Mouse (Mus musculus) heart, adult 2 months (tissue): ENCODE measurements around the gene Ubr1. TPM values are rescaled to one million over a fixed set of nuclear protein-coding genes. Genes with fewer than 3 reads are reported as not detected.

Experiments
- DNase-seq, 2 experiments: peaks; one replicate each; pipeline ENCODE4 v3.0.0; 2021
- H3K27ac ChIP-seq: fragments of 200-600 bp; 2 replicates; pipeline ENCODE4 v1.8.1; 2022
- H3K27me3 ChIP-seq: fragments of 200-500 bp; 2 replicates; pipeline ENCODE4 v1.6.1; 2012; ENCODE audit warnings: mild to moderate bottlenecking, low read length, inconsistent platforms, mixed read lengths; ENCODE audit not compliant: control insufficient read depth, insufficient read depth
- H3K36me3 ChIP-seq: fragments of 200-500 bp; 2 replicates; pipeline ENCODE4 v1.6.1; 2012; ENCODE audit warnings: low read length, inconsistent platforms; ENCODE audit not compliant: control insufficient read depth, insufficient read depth
- H3K4me1 ChIP-seq: fragments of 200-500 bp; 2 replicates; pipeline ENCODE4 v1.6.1; 2011; ENCODE audit warnings: low read length; ENCODE audit not compliant: control insufficient read depth, insufficient read depth
- H3K4me3 ChIP-seq: fragments of 200-600 bp; 2 replicates; pipeline ENCODE4 v1.8.1; 2022
- H3K79me2 ChIP-seq: fragments of 200-500 bp; replicated peaks from 2 replicates; pipeline ENCODE4 v1.6.1; 2012; ENCODE audit warnings: mild to moderate bottlenecking, inconsistent platforms, low read length, moderate library complexity, mixed read lengths; ENCODE audit not compliant: control insufficient read depth, insufficient read depth
- H3K9ac ChIP-seq: fragments of 200-500 bp; 2 replicates; pipeline ENCODE4 v1.6.1; 2012; ENCODE audit warnings: low read depth, mild to moderate bottlenecking, control low read depth, inconsistent platforms, low read length, mixed read lengths
- CTCF ChIP-seq: fragments of 200-600 bp; IDR thresholded peaks from 2 replicates; pipeline ENCODE4 v1.8.1; 2022; ENCODE audit warnings: antibody characterized with exemption, mild to moderate bottlenecking, moderate library complexity
- EP300 ChIP-seq: fragments of 200-500 bp; IDR thresholded peaks from 2 replicates; pipeline ENCODE4 v1.6.1; 2011; ENCODE audit warnings: low read depth, low read length, control low read depth; ENCODE audit not compliant: insufficient read depth
- POLR2A ChIP-seq: fragments of 200-500 bp; IDR thresholded peaks from 2 replicates; pipeline ENCODE4 v1.6.1; 2011; ENCODE audit warnings: mild to moderate bottlenecking, low read depth, low read length, control low read depth; ENCODE audit not compliant: insufficient read depth
- WGBS: fragments of 180-500 bp; shearing (Covaris S2); methylation state at CpG from one replicate; pipeline ENCODE4 v1.1.7; 2018; 5-methylcytosine and 5-hydroxymethylcytosine counted together
- intact Hi-C: fragments of 180-260 bp; cut with DNase I; formaldehyde crosslinking; loops from one replicate; pipeline ENCODE4 v1.15.1; 2025
- polyA plus RNA-seq: library from polyadenylated mRNA; depleted of rRNA; stranded (reverse); fragments of >200 nt; gene quantifications from 2 replicates; pipeline ENCODE4 v1.2.3, GENCODE M21; 2012
- total RNA-seq, 2 experiments: library from RNA; stranded (reverse); gene quantifications; 2 replicates each; pipeline ENCODE4 v1.2.3; 2021

The Ubr1 gene
- total and polyA plus RNA-seq, 3 experiments, result 18.1 to 20.3 (median 20.2) TPM

DNA sequence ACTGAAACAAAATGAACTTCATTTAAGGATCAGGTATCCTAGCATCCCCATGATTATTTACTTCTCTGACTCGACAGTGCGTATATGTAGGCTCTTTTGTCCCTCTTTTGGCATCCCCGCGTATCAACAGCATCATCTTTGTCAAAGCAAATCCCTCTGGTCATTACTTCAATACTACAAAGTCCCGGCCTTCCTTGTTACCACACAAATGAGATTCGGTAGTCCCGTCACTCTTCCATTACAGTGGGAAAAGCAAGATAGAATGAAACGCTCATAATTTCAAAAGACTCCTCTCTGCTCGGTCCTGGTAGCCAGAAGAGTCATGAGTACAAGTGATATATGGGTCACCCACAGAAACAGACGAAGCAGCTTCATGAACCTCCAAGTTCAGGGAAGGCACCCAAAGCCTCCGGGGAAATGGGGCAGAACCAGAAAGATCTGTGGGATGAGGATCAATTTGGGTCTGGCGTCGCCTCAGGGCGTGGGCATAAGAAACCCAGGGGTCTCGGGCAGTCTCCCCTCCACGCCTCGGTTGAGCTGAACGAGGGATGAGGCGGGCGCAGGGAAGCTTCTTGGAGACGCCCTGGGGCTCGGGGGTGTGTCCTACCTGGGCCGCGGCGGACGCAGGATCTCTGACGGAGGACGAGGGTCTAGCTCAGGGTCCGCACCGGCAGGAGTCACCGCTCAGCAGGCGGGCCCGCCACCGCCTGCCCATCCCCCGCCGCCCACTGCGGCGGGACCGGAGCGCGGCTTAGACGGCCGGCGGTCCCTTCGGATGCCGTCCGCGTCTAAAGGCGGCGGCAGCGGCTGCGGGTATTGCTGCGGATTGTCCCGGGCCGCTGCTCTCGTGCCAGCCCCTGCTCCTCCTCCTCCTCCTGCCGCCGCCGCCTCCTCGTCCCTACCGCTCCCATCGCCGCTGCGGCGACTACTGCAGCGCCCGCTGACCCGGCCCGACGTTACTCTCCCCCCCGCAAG is 120.8 kb downstream of the Ubr1 start, which contains the start of gene Cdan1:
TSS of gene Cdan1 (minus strand) at position 680 of the 975 bp plus-strand sequence.
- peak within 1 kb of the TSS; percentile 72 for H3K4me3 ChIP-seq
- peaks cover 1% of the 10 kb centered on the region; the same call in 1 of the 2 replicates for H3K4me1 ChIP-seq
- WGBS, result under 1% methylated on average over 70 of the region's 71 CpGs
- no peak for TF ChIP-seq CTCF
- no peak; the same call in 1 of the 2 replicates for TF ChIP-seq POLR2A
- no peak for TF ChIP-seq EP300
- H3K9ac ChIP-seq, result peak within 1 kb of the TSS; percentile 74
- intact Hi-C loops, result loop anchor here (2.0 kb wide), 1 partner anchor 117 kb away; no protein-coding TSS in a partner anchor
- no peaks in the 10 kb centered on the region for H3K27me3 ChIP-seq
- H3K79me2 ChIP-seq, result no peaks in the 10 kb centered on the region; the same call in none of the 2 replicates
- peak within 1 kb of the TSS; percentile 85 for H3K27ac ChIP-seq
- DNase-seq, result no peak
- no peaks in the 10 kb centered on the region for H3K36me3 ChIP-seq

DNA sequence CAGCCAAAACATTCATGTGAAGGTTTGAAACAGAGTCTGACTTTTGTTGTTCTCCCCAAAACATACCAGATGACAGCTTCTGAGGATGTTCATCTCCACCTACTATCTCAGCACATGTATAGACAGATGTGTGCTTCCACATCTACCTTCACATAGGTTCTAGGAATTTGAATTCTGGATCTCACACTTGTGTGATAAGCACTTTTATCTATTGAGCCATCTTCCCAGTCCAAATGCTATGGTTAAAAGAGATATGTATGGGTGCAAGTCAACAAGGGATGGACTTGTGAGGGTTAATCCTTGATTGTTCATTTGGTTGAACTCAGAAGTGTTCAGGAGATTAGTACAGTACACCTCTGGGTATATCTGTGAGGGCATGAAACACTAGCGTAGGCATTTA is 125.2 kb downstream of the Ubr1 start:
- WGBS, result 91% methylated on average over 1 of the region's 1 CpGs
- peaks cover 1% of the 10 kb centered on the region for H3K4me1 ChIP-seq
- no peaks in the 10 kb centered on the region; the same call in none of the 2 replicates for H3K79me2 ChIP-seq
- DNase-seq, result no peak
- no peaks in the 10 kb centered on the region for H3K27me3 ChIP-seq
- intact Hi-C loops, result no loop called here
- H3K27ac ChIP-seq, result no peak overlapping the region
- peaks cover 2% of the 10 kb centered on the region; the same call in 1 of the 2 replicates for H3K36me3 ChIP-seq
- H3K4me3 ChIP-seq, result no peak overlapping the region
- H3K9ac ChIP-seq, result no peak overlapping the region
- TF ChIP-seq POLR2A (no peak), CTCF (no peak), EP300 (no peak)

DNA sequence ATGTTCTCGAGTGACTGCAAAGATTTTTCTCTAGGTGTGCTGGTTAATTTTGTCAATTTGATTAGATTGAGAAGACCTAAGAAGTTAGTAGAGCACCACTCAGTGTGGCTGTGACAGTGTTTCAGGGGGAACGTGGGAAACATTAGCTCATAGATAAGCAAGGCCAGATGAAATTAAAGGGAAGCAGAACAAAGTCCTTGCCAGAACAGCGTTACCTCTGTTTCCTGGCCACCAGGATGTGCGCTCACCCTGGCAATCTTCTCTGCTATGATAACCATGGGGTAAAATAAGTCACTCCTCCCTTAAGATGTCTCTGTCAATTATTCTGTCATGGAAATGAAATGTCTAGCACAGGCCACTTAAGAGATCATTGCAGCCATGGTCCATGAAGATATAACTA is 126.5 kb downstream of the Ubr1 start:
- intact Hi-C loops, result no loop called here
- TF ChIP-seq POLR2A (no peak), CTCF (no peak), EP300 (no peak)

DNA sequence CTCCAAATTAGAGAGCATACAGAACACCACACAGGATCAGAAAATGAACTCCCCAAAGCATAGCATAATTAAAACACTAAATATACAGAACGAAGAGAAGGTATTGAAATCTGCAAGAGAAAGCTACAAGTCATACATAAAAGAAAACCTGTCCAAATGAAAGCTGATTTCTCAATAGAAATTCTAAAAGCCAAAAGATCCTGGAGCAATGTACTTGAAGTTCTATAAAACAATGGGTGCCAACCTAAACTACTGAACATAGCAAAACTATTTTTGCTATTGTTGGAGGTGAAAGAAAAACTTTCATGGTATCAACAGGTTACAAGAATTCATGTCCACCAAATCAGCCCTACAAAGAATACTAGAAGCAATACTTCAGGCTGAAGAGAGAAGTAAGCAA is 129.3 kb downstream of the Ubr1 start:
- no peaks in the 10 kb centered on the region for H3K27me3 ChIP-seq
- WGBS, result 93% methylated on average over 1 of the region's 1 CpGs
- intact Hi-C loops, result no loop called here
- DNase-seq, result no peak
- H3K27ac ChIP-seq, result no peak overlapping the region
- H3K9ac ChIP-seq, result no peak overlapping the region
- H3K36me3 ChIP-seq, result peaks cover 2% of the 10 kb centered on the region; the same call in 1 of the 2 replicates
- peaks cover 1% of the 10 kb centered on the region; the same call in 1 of the 2 replicates for H3K79me2 ChIP-seq
- H3K4me1 ChIP-seq, result peaks cover 1% of the 10 kb centered on the region
- TF ChIP-seq POLR2A (no peak), EP300 (no peak), CTCF (no peak)
- H3K4me3 ChIP-seq, result no peak overlapping the region

More for the DNA sequence above, 126.5 kb downstream of the Ubr1 start:
- H3K9ac ChIP-seq, result no peak overlapping the region
- no peak for DNase-seq
- H3K36me3 ChIP-seq, result peaks cover 2% of the 10 kb centered on the region; the same call in 1 of the 2 replicates
- no peaks in the 10 kb centered on the region; the same call in none of the 2 replicates for H3K79me2 ChIP-seq
- no peak overlapping the region for H3K4me3 ChIP-seq
- H3K27me3 ChIP-seq, result no peaks in the 10 kb centered on the region
- H3K4me1 ChIP-seq, result peaks cover 1% of the 10 kb centered on the region
- H3K27ac ChIP-seq, result no peak overlapping the region
- WGBS, result 26% methylated on average over 4 of the region's 4 CpGs

DNA sequence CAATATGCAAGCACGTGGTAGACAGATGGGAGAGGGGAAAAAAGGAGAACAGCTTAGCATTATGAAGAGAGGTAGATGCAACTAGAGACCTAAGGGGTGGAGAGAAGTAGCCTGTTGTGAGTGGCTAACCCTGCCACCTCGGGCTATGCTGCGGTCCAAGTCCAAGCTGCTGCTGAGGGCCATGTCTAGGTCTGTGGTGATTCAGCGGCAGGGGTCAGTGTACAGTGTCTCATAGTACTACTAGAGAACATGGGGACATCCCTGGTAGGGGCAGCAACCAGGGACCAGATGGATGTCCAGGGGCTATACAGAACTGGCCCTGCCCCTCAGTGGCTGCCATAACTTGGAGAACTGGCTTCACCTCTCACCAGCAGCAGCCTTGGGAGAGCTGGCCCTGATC is 135.3 kb downstream of the Ubr1 start:
- H3K4me1 ChIP-seq, result no peaks in the 10 kb centered on the region

More for the DNA sequence above, 135.3 kb downstream of the Ubr1 start:
- Histone ChIP-seq H3K9ac (no peak overlapping the region), H3K79me2 (0 out of 2 replicates have a peak, but pooled peaks cover 6% of the 10 kb centered on the region), H3K27me3 (no peaks in the 10 kb centered on the region), H3K27ac (no peak overlapping the region), H3K36me3 (no peaks in the 10 kb centered on the region), H3K4me3 (no peak overlapping the region)
- TF ChIP-seq POLR2A, result no peak
- TF ChIP-seq EP300, result no peak
- no peak for TF ChIP-seq CTCF
- DNase-seq, result no peak
- WGBS, result 94% methylated on average over 4 of the region's 4 CpGs
- intact Hi-C loops, result no loop called here
